Mouse (Mus musculus) forebrain, embryonic 10.5 days (tissue): ENCODE results near the gene Fstl3. TPM values are rescaled to one million over a fixed set of nuclear protein-coding genes. Genes with fewer than 3 reads are reported as not detected.

Experiments
- DNase-seq: peaks from one replicate; pipeline ENCODE4 v3.0.0-alpha.2; 2017; ENCODE audit warnings: low spot score; ENCODE audit errors: extremely low spot score
- H3K27ac ChIP-seq: fragments of 300-500 bp; sonication (generic); 2 replicates; pipeline ENCODE4 v1.5.1; 2016; ENCODE audit warnings: mild to moderate bottlenecking
- H3K27me3 ChIP-seq: fragments of 300-500 bp; sonication (generic); 2 replicates; pipeline ENCODE4 v1.6.1; 2016; ENCODE audit warnings: mild to moderate bottlenecking; ENCODE audit not compliant: poor library complexity, severe bottlenecking
- H3K36me3 ChIP-seq: fragments of 300-500 bp; sonication (generic); replicated peaks from 2 replicates; pipeline ENCODE4 v1.6.1; 2016; ENCODE audit warnings: mild to moderate bottlenecking, moderate library complexity
- H3K4me1 ChIP-seq: fragments of 300-500 bp; sonication (generic); 2 replicates; pipeline ENCODE4 v1.6.1; 2016
- H3K4me3 ChIP-seq: fragments of 300-500 bp; sonication (generic); 2 replicates; pipeline ENCODE4 v1.5.1; 2016; ENCODE audit warnings: mild to moderate bottlenecking, moderate library complexity
- H3K9me3 ChIP-seq: fragments of 300-500 bp; sonication (generic); 2 replicates; pipeline ENCODE4 v1.6.1; 2016; ENCODE audit warnings: mild to moderate bottlenecking, moderate library complexity
- WGBS: fragments of 180-500 bp; shearing (Covaris S2); methylation state at CpG from one replicate; pipeline ENCODE4 v1.1.7; 2016; 5-methylcytosine and 5-hydroxymethylcytosine counted together
- polyA plus RNA-seq: library from polyadenylated mRNA; unstranded; fragments of >200 nt; fragmentation: Nextera tagmentation; extraction: Ambion mirVana; gene quantifications from 2 replicates; pipeline ENCODE4 v1.2.1, GENCODE M21; 2016

Fstl3 gene
- polyA plus RNA-seq, 1 experiment from 2014 or later = 1.5 TPM

- no peak for DNase-seq
- no peaks in the 10 kb centered on the region for H3K36me3 ChIP-seq
- no peaks in the 10 kb centered on the region for H3K9me3 ChIP-seq
- 2% methylated on average over 13 of the region's 13 CpGs for WGBS
- no peak overlapping the region for H3K27ac ChIP-seq
- peaks cover 57% of the 10 kb centered on the region for H3K4me1 ChIP-seq
- H3K27me3 ChIP-seq = peaks cover 92% of the 10 kb centered on the region
- peak overlapping the region; percentile 55 for H3K4me3 ChIP-seq
Measured at GRCm38 (mm10) chr10:79780664-79781015, 3.6 kb downstream of the Fstl3 start.

- peaks cover 91% of the 10 kb centered on the region for H3K27me3 ChIP-seq
- DNase-seq = no peak
- peak overlapping the region; percentile 55 for H3K4me3 ChIP-seq
- peaks cover 57% of the 10 kb centered on the region for H3K4me1 ChIP-seq
- WGBS = 27% methylated on average over 21 of the region's 21 CpGs
- H3K9me3 ChIP-seq = no peaks in the 10 kb centered on the region
- H3K36me3 ChIP-seq = no peaks in the 10 kb centered on the region
- no peak overlapping the region for H3K27ac ChIP-seq
Measured at GRCm38 (mm10) chr10:79781139-79781538, 4.1 kb downstream of the Fstl3 start.

- peaks cover 56% of the 10 kb centered on the region for H3K4me1 ChIP-seq
- H3K27ac ChIP-seq = no peak overlapping the region
- no peaks in the 10 kb centered on the region for H3K36me3 ChIP-seq
- WGBS = 66% methylated on average over 5 of the region's 5 CpGs
- H3K9me3 ChIP-seq = no peaks in the 10 kb centered on the region
- peaks cover 83% of the 10 kb centered on the region for H3K27me3 ChIP-seq
- no peak overlapping the region for H3K4me3 ChIP-seq
- DNase-seq = no peak
Measured at GRCm38 (mm10) chr10:79781956-79782355, 4.9 kb downstream of the Fstl3 start.

GRCm38 (mm10) chr10:79783050-79783449 is 6.0 kb downstream of the Fstl3 start:
- Histone ChIP-seq H3K27me3 (peaks cover 77% of the 10 kb centered on the region), H3K9me3 (no peaks in the 10 kb centered on the region), H3K27ac (no peak overlapping the region), H3K4me3 (no peak overlapping the region), H3K4me1 (peaks cover 45% of the 10 kb centered on the region), H3K36me3 (no peaks in the 10 kb centered on the region)
- DNase-seq = no peak
- 69% methylated on average over 7 of the region's 7 CpGs for WGBS

- no peaks in the 10 kb centered on the region for H3K36me3 ChIP-seq
- H3K27ac ChIP-seq = no peak overlapping the region
- WGBS = 40% methylated on average over 27 of the region's 27 CpGs
- peaks cover 34% of the 10 kb centered on the region for H3K4me1 ChIP-seq
- no peaks in the 10 kb centered on the region for H3K9me3 ChIP-seq
- no peak overlapping the region for H3K4me3 ChIP-seq
- peaks cover 66% of the 10 kb centered on the region for H3K27me3 ChIP-seq
- no peak for DNase-seq
Measured at GRCm38 (mm10) chr10:79783920-79784800, 7.1 kb downstream of the Fstl3 start.

GRCm38 (mm10) chr10:79788386-79789158 is 11.5 kb downstream of the Fstl3 start:
- DNase-seq = peak; percentile 75
- Histone ChIP-seq H3K36me3 (no peaks in the 10 kb centered on the region), H3K9me3 (no peaks in the 10 kb centered on the region), H3K27me3 (peaks cover 31% of the 10 kb centered on the region), H3K4me1 (peaks cover 13% of the 10 kb centered on the region), H3K4me3 (no peak overlapping the region), H3K27ac (no peak overlapping the region)
- WGBS = 39% methylated on average over 7 of the region's 7 CpGs

GRCm38 (mm10) chr10:79789581-79789980 is 12.5 kb downstream of the Fstl3 start:
- no peak overlapping the region for H3K27ac ChIP-seq
- no peak for DNase-seq
- 72% methylated on average over 2 of the region's 2 CpGs for WGBS
- peaks cover 19% of the 10 kb centered on the region for H3K4me1 ChIP-seq
- H3K27me3 ChIP-seq = peaks cover 21% of the 10 kb centered on the region
- H3K9me3 ChIP-seq = no peaks in the 10 kb centered on the region
- H3K4me3 ChIP-seq = no peak overlapping the region
- H3K36me3 ChIP-seq = no peaks in the 10 kb centered on the region

GRCm38 (mm10) chr10:79790861-79791260 is 13.8 kb downstream of the Fstl3 start, which contains the start of gene Prss57:
TSS of gene Prss57 (minus strand) at chr10:79790961.
- 0 out of 2 replicates have a peak, but pooled peaks cover 11% of the 10 kb centered on the region for H3K27me3 ChIP-seq
- H3K4me3 ChIP-seq = no peak within 1 kb of the TSS
- peaks cover 2% of the 10 kb centered on the region for H3K36me3 ChIP-seq
- 89% methylated on average over 4 of the region's 4 CpGs for WGBS
- H3K9me3 ChIP-seq = no peaks in the 10 kb centered on the region
- no peak within 1 kb of the TSS for H3K27ac ChIP-seq
- H3K4me1 ChIP-seq = peaks cover 26% of the 10 kb centered on the region
- DNase-seq = no peak

GRCm38 (mm10) chr10:79792339-79793040 is 15.4 kb downstream of the Fstl3 start:
- Histone ChIP-seq H3K27ac (peak overlapping the region; percentile 97; the same call in 1 of the 2 replicates), H3K4me3 (peak overlapping the region; percentile 88)

GRCm38 (mm10) chr10:79793051-79793737 is 16.1 kb downstream of the Fstl3 start, which contains the start of gene Palm:
TSS of gene Palm (plus strand) at chr10:79793572.
- Histone ChIP-seq H3K36me3 (peaks cover 12% of the 10 kb centered on the region), H3K4me1 (peaks cover 42% of the 10 kb centered on the region), H3K9me3 (no peaks in the 10 kb centered on the region), H3K27me3 (0 out of 2 replicates have a peak, but pooled peaks cover 6% of the 10 kb centered on the region), H3K4me3 (peak within 1 kb of the TSS; percentile 88), H3K27ac (peak within 1 kb of the TSS; percentile 97)
- peak; percentile 72 for DNase-seq
- 5% methylated on average over 49 of the region's 51 CpGs for WGBS

More at GRCm38 (mm10) chr10:79792339-79793040, 15.4 kb downstream of the Fstl3 start:
- 83% methylated on average over 5 of the region's 5 CpGs for WGBS
- 0 out of 2 replicates have a peak, but pooled peaks cover 7% of the 10 kb centered on the region for H3K27me3 ChIP-seq
- H3K9me3 ChIP-seq = no peaks in the 10 kb centered on the region
- peaks cover 41% of the 10 kb centered on the region for H3K4me1 ChIP-seq
- no peak for DNase-seq
- peaks cover 12% of the 10 kb centered on the region for H3K36me3 ChIP-seq

- Histone ChIP-seq H3K4me3 (peak overlapping the region; percentile 88), H3K9me3 (no peaks in the 10 kb centered on the region), H3K27ac (peak overlapping the region; percentile 97), H3K27me3 (0 out of 2 replicates have a peak, but pooled peaks cover 6% of the 10 kb centered on the region), H3K4me1 (peaks cover 42% of the 10 kb centered on the region), H3K36me3 (peaks cover 12% of the 10 kb centered on the region)
- DNase-seq = peak; percentile 63
- WGBS = 2% methylated on average over 37 of the region's 38 CpGs
Measured at GRCm38 (mm10) chr10:79793738-79794490, 16.8 kb downstream of the Fstl3 start.
